Mouse (Mus musculus) hindbrain, embryonic 13.5 days (tissue): ENCODE measurements around the gene H2-DMb1. TPM values are rescaled to one million over a fixed set of nuclear protein-coding genes. Genes with fewer than 3 reads are reported as not detected.
A peak's percentile ranks its signal among the peaks of the same experiment; 100 is the strongest.

Experiments used
- ATAC-seq: fragments of 200-750 bp; cut with Nextera tagmentation; 2 replicates; pipeline ENCODE4 v1.8.0; 2017; ENCODE audit warnings: moderate TSS enrichment; ENCODE audit not compliant: low FRiP score
- H3K27ac ChIP-seq: fragments of 300-500 bp; sonication (generic); 2 replicates; pipeline ENCODE4 v1.5.1; 2015; ENCODE audit warnings: inconsistent platforms, mild to moderate bottlenecking, moderate library complexity
- H3K27me3 ChIP-seq: fragments of 300-500 bp; sonication (generic); 2 replicates; pipeline ENCODE4 v1.6.1; 2015; ENCODE audit warnings: mild to moderate bottlenecking, inconsistent platforms
- H3K36me3 ChIP-seq: fragments of 300-500 bp; sonication (generic); 2 replicates; pipeline ENCODE4 v1.6.1; 2015; ENCODE audit warnings: mild to moderate bottlenecking, inconsistent platforms
- H3K4me1 ChIP-seq: fragments of 300-500 bp; sonication (generic); replicated peaks from 2 replicates; pipeline ENCODE4 v1.6.1; 2015; ENCODE audit warnings: inconsistent platforms
- H3K4me2 ChIP-seq: fragments of 300-500 bp; sonication (generic); 2 replicates; pipeline ENCODE4 v1.6.1; 2015; ENCODE audit warnings: inconsistent platforms, mild to moderate bottlenecking, moderate library complexity
- H3K4me3 ChIP-seq: fragments of 300-500 bp; sonication (generic); 2 replicates; pipeline ENCODE4 v1.5.1; 2015; ENCODE audit warnings: mild to moderate bottlenecking, inconsistent platforms
- H3K9ac ChIP-seq: fragments of 300-500 bp; sonication (generic); 2 replicates; pipeline ENCODE4 v1.6.1; 2015; ENCODE audit warnings: mild to moderate bottlenecking, inconsistent platforms
- H3K9me3 ChIP-seq: fragments of 300-500 bp; sonication (generic); 2 replicates; pipeline ENCODE4 v1.6.1; 2016; ENCODE audit warnings: inconsistent platforms
- WGBS: fragments of 180-500 bp; shearing (Covaris S2); methylation state at CpG from one replicate; pipeline ENCODE4 v1.1.7; 2015; 5-methylcytosine and 5-hydroxymethylcytosine counted together
- polyA plus RNA-seq: library from polyadenylated mRNA; unstranded; fragments of >200 nt; fragmentation: Nextera tagmentation; extraction: Ambion mirVana; gene quantifications from 2 replicates; pipeline ENCODE4 v1.2.1, GENCODE M21; 2015

The H2-DMb1 gene
- polyA plus RNA-seq, 1 experiment from 2014 or later = 0.84 TPM

GRCm38 (mm10) chr17:34126826-34127420 lies 25.9 kb upstream of the H2-DMb1 start:
- H3K9me3 ChIP-seq = no peaks in the 10 kb centered on the region
- no peak overlapping the region for H3K27ac ChIP-seq
- no peaks in the 10 kb centered on the region for H3K36me3 ChIP-seq
- ATAC-seq = no peak
- no peak overlapping the region for H3K4me3 ChIP-seq
- 57% methylated on average over 9 of the region's 9 CpGs for WGBS
- H3K4me1 ChIP-seq = peaks cover 36% of the 10 kb centered on the region
- no peak overlapping the region for H3K4me2 ChIP-seq
- H3K27me3 ChIP-seq = 0 out of 2 replicates have a peak, but pooled peaks cover 9% of the 10 kb centered on the region
- H3K9ac ChIP-seq = 0 out of 2 replicates have a peak overlapping the region, but pooled peaks have one; percentile 19

- ATAC-seq = no peak
- Histone ChIP-seq H3K9ac (no peak overlapping the region), H3K36me3 (no peaks in the 10 kb centered on the region), H3K27ac (no peak overlapping the region), H3K9me3 (no peaks in the 10 kb centered on the region), H3K4me2 (no peak overlapping the region), H3K4me3 (no peak overlapping the region), H3K27me3 (0 out of 2 replicates have a peak, but pooled peaks cover 9% of the 10 kb centered on the region), H3K4me1 (peaks cover 36% of the 10 kb centered on the region)
- WGBS = 24% methylated on average over 6 of the region's 6 CpGs
These were observed 25.4 kb upstream of the H2-DMb1 start for GRCm38 (mm10) chr17:34127475-34127874.

- H3K27me3 ChIP-seq = 0 out of 2 replicates have a peak, but pooled peaks cover 9% of the 10 kb centered on the region
- peak overlapping the region; percentile 48; the same call in 1 of the 2 replicates for H3K27ac ChIP-seq
- 0 out of 2 replicates have a peak overlapping the region, but pooled peaks have one; percentile 2 for H3K4me3 ChIP-seq
- ATAC-seq = no peak
- WGBS = 23% methylated on average over 13 of the region's 13 CpGs
- peaks cover 32% of the 10 kb centered on the region for H3K4me1 ChIP-seq
- H3K9me3 ChIP-seq = no peaks in the 10 kb centered on the region
- no peaks in the 10 kb centered on the region for H3K36me3 ChIP-seq
- H3K9ac ChIP-seq = 0 out of 2 replicates have a peak overlapping the region, but pooled peaks have one; percentile 35
- peak overlapping the region; percentile 34 for H3K4me2 ChIP-seq
These were observed 24.5 kb upstream of the H2-DMb1 start for GRCm38 (mm10) chr17:34128264-34128937.

GRCm38 (mm10) chr17:34128944-34129791 lies 23.7 kb upstream of the H2-DMb1 start:
- Histone ChIP-seq H3K9me3 (no peaks in the 10 kb centered on the region), H3K36me3 (no peaks in the 10 kb centered on the region), H3K27me3 (0 out of 2 replicates have a peak, but pooled peaks cover 9% of the 10 kb centered on the region), H3K27ac (peak overlapping the region; percentile 48), H3K4me1 (peaks cover 25% of the 10 kb centered on the region), H3K9ac (0 out of 2 replicates have a peak overlapping the region, but pooled peaks have one; percentile 35), H3K4me3 (0 out of 2 replicates have a peak overlapping the region, but pooled peaks have one; percentile 2), H3K4me2 (peak overlapping the region; percentile 34)
- ATAC-seq = no peak
- WGBS = 23% methylated on average over 18 of the region's 18 CpGs

- H3K4me3 ChIP-seq = no peak overlapping the region
- ATAC-seq = no peak
- WGBS = 82% methylated on average over 19 of the region's 19 CpGs
- no peaks in the 10 kb centered on the region for H3K36me3 ChIP-seq
- H3K9ac ChIP-seq = no peak overlapping the region
- H3K4me1 ChIP-seq = peaks cover 17% of the 10 kb centered on the region
- no peaks in the 10 kb centered on the region for H3K9me3 ChIP-seq
- H3K4me2 ChIP-seq = no peak overlapping the region
- 0 out of 2 replicates have a peak, but pooled peaks cover 9% of the 10 kb centered on the region for H3K27me3 ChIP-seq
- no peak overlapping the region for H3K27ac ChIP-seq
These were observed 22.6 kb upstream of the H2-DMb1 start for GRCm38 (mm10) chr17:34130073-34130947.

- Histone ChIP-seq H3K4me3 (no peak overlapping the region), H3K9ac (no peak overlapping the region), H3K36me3 (no peaks in the 10 kb centered on the region), H3K4me1 (peaks cover 21% of the 10 kb centered on the region), H3K4me2 (no peak overlapping the region), H3K27ac (no peak overlapping the region), H3K27me3 (peaks cover 15% of the 10 kb centered on the region), H3K9me3 (no peaks in the 10 kb centered on the region)
- 78% methylated on average over 7 of the region's 7 CpGs for WGBS
- no peak for ATAC-seq
These were observed 21.0 kb upstream of the H2-DMb1 start for GRCm38 (mm10) chr17:34131911-34132310.

GRCm38 (mm10) chr17:34133289-34133688 lies 19.6 kb upstream of the H2-DMb1 start:
- 82% methylated on average over 11 of the region's 11 CpGs for WGBS
- no peaks in the 10 kb centered on the region for H3K36me3 ChIP-seq
- H3K27ac ChIP-seq = no peak overlapping the region
- H3K9ac ChIP-seq = no peak overlapping the region
- H3K4me1 ChIP-seq = peaks cover 16% of the 10 kb centered on the region
- ATAC-seq = no peak
- H3K9me3 ChIP-seq = no peaks in the 10 kb centered on the region
- no peak overlapping the region for H3K4me3 ChIP-seq
- H3K27me3 ChIP-seq = peaks cover 22% of the 10 kb centered on the region
- H3K4me2 ChIP-seq = no peak overlapping the region

- Histone ChIP-seq H3K27me3 (peaks cover 34% of the 10 kb centered on the region), H3K4me2 (no peak overlapping the region), H3K9ac (no peak overlapping the region), H3K36me3 (no peaks in the 10 kb centered on the region), H3K4me1 (peaks cover 11% of the 10 kb centered on the region), H3K9me3 (no peaks in the 10 kb centered on the region), H3K4me3 (no peak overlapping the region), H3K27ac (no peak overlapping the region)
- ATAC-seq = no peak
- WGBS = 94% methylated on average over 3 of the region's 3 CpGs
These were observed 18.4 kb upstream of the H2-DMb1 start for GRCm38 (mm10) chr17:34134451-34134850.

GRCm38 (mm10) chr17:34135297-34136224 lies 17.3 kb upstream of the H2-DMb1 start:
- Histone ChIP-seq H3K27ac (no peak overlapping the region), H3K4me1 (peaks cover 19% of the 10 kb centered on the region), H3K9ac (peak overlapping the region; percentile 58; the same call in 1 of the 2 replicates), H3K4me3 (peak overlapping the region; percentile 38), H3K9me3 (no peaks in the 10 kb centered on the region), H3K36me3 (no peaks in the 10 kb centered on the region), H3K27me3 (peaks cover 45% of the 10 kb centered on the region), H3K4me2 (peak overlapping the region; percentile 66)
- 9% methylated on average over 31 of the region's 31 CpGs for WGBS
- ATAC-seq = peak; percentile 97

- ATAC-seq = no peak
- no peak overlapping the region for H3K4me2 ChIP-seq
- H3K4me3 ChIP-seq = no peak overlapping the region
- peaks cover 19% of the 10 kb centered on the region for H3K4me1 ChIP-seq
- H3K9me3 ChIP-seq = no peaks in the 10 kb centered on the region
- H3K27me3 ChIP-seq = peaks cover 60% of the 10 kb centered on the region
- no peak overlapping the region for H3K9ac ChIP-seq
- no peaks in the 10 kb centered on the region for H3K36me3 ChIP-seq
- no peak overlapping the region for H3K27ac ChIP-seq
- 72% methylated on average over 7 of the region's 7 CpGs for WGBS
These were observed 15.3 kb upstream of the H2-DMb1 start for GRCm38 (mm10) chr17:34137601-34138000.
